Mouse (Mus musculus): ENCODE results near the gene Paip2b. TPM values are rescaled to one million over a fixed set of nuclear protein-coding genes. Genes with fewer than 3 reads are reported as not detected.
"Not testable (repeated sequence)": the region's sequence is repeated elsewhere in the genome, so short reads cannot be mapped to it uniquely, and the experiment has no call there.

Gene Paip2b
- polyA plus RNA-seq, 1 experiment, result 14.4 TPM

DNA sequence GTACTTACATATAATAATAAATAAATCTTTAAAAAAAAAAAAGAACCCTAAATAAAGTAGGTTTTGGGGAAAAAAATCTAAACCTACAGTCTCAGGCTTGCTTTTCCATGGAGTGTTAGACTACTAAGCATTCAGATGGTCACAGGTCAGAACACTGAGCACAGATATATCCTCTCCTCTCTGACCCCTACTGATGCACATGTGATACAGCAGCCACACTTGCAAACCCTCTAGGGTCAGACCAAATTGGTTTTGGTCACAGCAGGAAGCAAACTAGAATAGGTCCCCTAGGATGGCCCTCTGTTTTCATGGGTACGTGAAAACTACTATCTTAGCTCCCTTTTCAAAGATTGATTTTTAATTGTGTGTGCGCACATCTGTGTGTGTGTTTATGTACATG lies 5.3 kb upstream of the Paip2b start:
- Histone ChIP-seq H3K79me2 (ENCODE audit: control insufficient read depth, insufficient read depth) (no peaks in the 10 kb centered on the region), H3ac (ENCODE audit: control insufficient read depth, insufficient read length) (no peak overlapping the region), H3K27me3 (ENCODE audit: control insufficient read depth, insufficient read depth, insufficient read length) (peaks cover 15% of the 10 kb centered on the region), H3K4me2 (ENCODE audit: low read depth) (no peak overlapping the region), H3K36me3 (ENCODE audit: control insufficient read depth, insufficient read depth) (no peaks in the 10 kb centered on the region), H3K4me3 (no peak overlapping the region)
- TF ChIP-seq MYOD1 (IDR thresholded peaks at IDR 0.05; ENCODE audit: control insufficient read depth in 1 of 3, insufficient read length in 2 of 3, low read depth in 2 of 3) (no peak), TCF12 (IDR thresholded peaks at IDR 0.05; ENCODE audit: insufficient read depth, poor library complexity, severe bottlenecking) (no peak), CEBPB (IDR thresholded peaks at IDR 0.05; ENCODE audit: insufficient read depth, poor library complexity, severe bottlenecking) (no peak), REST (IDR thresholded peaks at IDR 0.05; ENCODE audit: insufficient read depth, insufficient read length) (no peak), USF1 (IDR thresholded peaks at IDR 0.05; ENCODE audit: low read depth) (no peak), MYOG (IDR thresholded peaks at IDR 0.05; ENCODE audit: control insufficient read depth in 1 of 3, insufficient read depth in 1 of 3, insufficient read length in 2 of 3, low read depth in 2 of 3) (no peak), MAX (IDR thresholded peaks at IDR 0.05; ENCODE audit: low read depth) (no peak), E2F4 (IDR thresholded peaks at IDR 0.05; ENCODE audit: insufficient read depth) (no peak)

DNA sequence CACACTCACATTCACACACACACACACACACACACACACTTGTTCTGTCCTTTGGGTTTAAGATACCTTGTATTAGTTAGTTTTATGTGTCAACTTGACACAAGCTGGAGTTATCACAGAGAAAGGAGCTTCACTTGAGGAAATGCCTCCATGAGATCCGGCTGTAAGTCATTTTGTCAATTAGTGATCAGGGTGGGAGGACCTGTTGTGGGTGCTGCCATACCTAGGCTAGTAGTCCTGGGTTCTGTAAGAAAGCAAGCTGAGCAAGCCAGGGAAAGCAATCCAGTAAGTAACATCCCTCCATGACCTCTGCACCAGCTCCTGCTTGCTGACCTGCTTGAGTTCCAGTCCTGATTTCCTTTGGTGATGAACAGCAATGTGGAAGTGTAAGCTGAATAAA lies 852 bp upstream of the Paip2b start:
- not testable (repeated sequence) for H3ac ChIP-seq (ENCODE audit: control insufficient read depth, insufficient read length); H3K36me3 ChIP-seq (ENCODE audit: control insufficient read depth, insufficient read depth); H3K27me3 ChIP-seq (ENCODE audit: control insufficient read depth, insufficient read depth, insufficient read length); H3K79me2 ChIP-seq (ENCODE audit: control insufficient read depth, insufficient read depth)
- H3K4me2 ChIP-seq (ENCODE audit: low read depth), result peak overlapping the region; percentile 95
- peak overlapping the region; percentile 43 for H3K4me3 ChIP-seq

DNA sequence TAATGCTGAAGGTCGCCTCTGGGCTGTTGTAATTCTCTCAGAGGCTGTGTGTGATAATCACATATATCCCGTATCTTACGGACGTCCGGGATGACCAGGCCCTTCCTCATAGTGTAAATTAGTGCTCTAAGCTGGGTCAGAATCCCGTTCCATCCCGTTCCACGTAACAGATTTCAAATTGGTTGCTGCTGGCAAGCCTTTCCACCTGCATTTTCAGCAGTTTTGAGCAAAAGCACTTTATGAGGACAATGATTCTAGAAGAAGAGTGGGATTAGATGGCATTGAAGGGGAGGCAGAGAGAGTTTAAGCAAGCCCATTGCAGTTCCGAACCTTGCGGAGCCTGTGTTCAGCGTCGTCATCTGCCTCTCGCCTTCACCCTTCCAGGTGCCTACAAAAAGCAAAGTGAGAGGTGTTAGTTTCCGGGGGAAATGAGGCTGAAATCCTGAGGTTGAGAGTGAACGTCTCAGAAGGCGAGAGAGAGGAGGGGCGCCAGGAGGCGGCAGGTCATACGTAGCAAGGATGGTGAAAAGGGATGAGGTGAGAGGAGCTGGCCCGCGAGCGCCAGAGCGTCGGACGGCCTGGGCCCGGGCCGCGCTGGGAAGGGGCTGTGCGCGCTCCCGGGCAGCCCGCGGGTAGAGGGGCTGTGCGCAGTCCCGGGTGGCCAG lies 468 bp downstream of the Paip2b start:
- Histone ChIP-seq H3K4me3 (peak overlapping the region; percentile 43), H3K27me3 (ENCODE audit: control insufficient read depth, insufficient read depth, insufficient read length) (peaks cover 5% of the 10 kb centered on the region), H3K79me2 (ENCODE audit: control insufficient read depth, insufficient read depth) (no peaks in the 10 kb centered on the region), H3ac (ENCODE audit: control insufficient read depth, insufficient read length) (peak overlapping the region; percentile 58), H3K4me2 (ENCODE audit: low read depth) (peak overlapping the region; percentile 96), H3K36me3 (ENCODE audit: control insufficient read depth, insufficient read depth) (no peaks in the 10 kb centered on the region)
- TF ChIP-seq REST (IDR thresholded peaks at IDR 0.05; ENCODE audit: insufficient read depth, insufficient read length) (no peak), USF1 (IDR thresholded peaks at IDR 0.05; ENCODE audit: low read depth) (no peak), E2F4 (IDR thresholded peaks at IDR 0.05; ENCODE audit: insufficient read depth) (no peak), POLR2A (IDR thresholded peaks at IDR 0.05; ENCODE audit: insufficient read length, low read depth) (no peak), TCF12 (IDR thresholded peaks at IDR 0.05; ENCODE audit: insufficient read depth, poor library complexity, severe bottlenecking) (no peak), SRF (IDR thresholded peaks at IDR 0.05; ENCODE audit: control insufficient read depth, insufficient read length, low read depth) (no peak), POLR2AphosphoS2 (IDR thresholded peaks at IDR 0.05; ENCODE audit: insufficient read length, low read depth) (no peak), MYOD1 (IDR thresholded peaks at IDR 0.05; ENCODE audit: control insufficient read depth in 1 of 3, insufficient read length in 2 of 3, low read depth in 2 of 3) (no peak), TCF3 (IDR thresholded peaks at IDR 0.05; ENCODE audit: insufficient read length, low read depth) (no peak), CEBPB (IDR thresholded peaks at IDR 0.05; ENCODE audit: insufficient read depth, poor library complexity, severe bottlenecking) (no peak), MYOG (IDR thresholded peaks at IDR 0.05; ENCODE audit: control insufficient read depth in 1 of 3, insufficient read depth in 1 of 3, insufficient read length in 2 of 3, low read depth in 2 of 3) (no peak), MAX (IDR thresholded peaks at IDR 0.05; ENCODE audit: low read depth) (no peak)

DNA sequence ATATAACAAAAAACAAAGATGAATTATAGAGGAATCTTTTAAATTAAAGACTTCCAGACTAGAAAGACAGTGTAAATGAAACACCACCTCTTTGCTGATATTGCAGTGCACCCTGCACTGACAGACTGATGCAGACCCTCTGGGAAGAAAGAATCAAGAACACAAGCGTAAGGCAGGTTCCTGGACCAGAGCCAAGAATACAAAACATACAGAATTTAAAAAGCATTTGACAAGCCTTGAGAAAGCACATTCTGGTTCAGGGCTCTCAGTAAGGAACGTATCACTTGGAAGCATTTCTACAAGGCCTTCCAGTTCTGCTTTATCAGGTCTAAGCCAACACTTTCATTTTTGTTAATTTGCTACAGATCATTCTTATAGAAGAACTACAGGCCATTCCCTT lies 9.7 kb downstream of the Paip2b start:
- H3ac ChIP-seq (ENCODE audit: control insufficient read depth, insufficient read length), result no peak overlapping the region
- no peak overlapping the region for H3K4me3 ChIP-seq
- H3K27me3 ChIP-seq (ENCODE audit: control insufficient read depth, insufficient read depth, insufficient read length), result no peaks in the 10 kb centered on the region
- peaks cover 6% of the 10 kb centered on the region for H3K36me3 ChIP-seq (ENCODE audit: control insufficient read depth, insufficient read depth)
- H3K4me2 ChIP-seq (ENCODE audit: low read depth), result no peak overlapping the region
- no peaks in the 10 kb centered on the region for H3K79me2 ChIP-seq (ENCODE audit: control insufficient read depth, insufficient read depth)
- TF ChIP-seq POLR2A (IDR thresholded peaks at IDR 0.05; ENCODE audit: insufficient read length, low read depth) (no peak), TCF3 (IDR thresholded peaks at IDR 0.05; ENCODE audit: insufficient read length, low read depth) (no peak), TCF12 (IDR thresholded peaks at IDR 0.05; ENCODE audit: insufficient read depth, poor library complexity, severe bottlenecking) (no peak), POLR2AphosphoS2 (IDR thresholded peaks at IDR 0.05; ENCODE audit: insufficient read length, low read depth) (no peak), REST (IDR thresholded peaks at IDR 0.05; ENCODE audit: insufficient read depth, insufficient read length) (no peak), CEBPB (IDR thresholded peaks at IDR 0.05; ENCODE audit: insufficient read depth, poor library complexity, severe bottlenecking) (no peak), MYOD1 (IDR thresholded peaks at IDR 0.05; ENCODE audit: control insufficient read depth in 1 of 3, insufficient read length in 2 of 3, low read depth in 2 of 3) (no peak), SRF (IDR thresholded peaks at IDR 0.05; ENCODE audit: control insufficient read depth, insufficient read length, low read depth) (no peak), MYOG (IDR thresholded peaks at IDR 0.05; ENCODE audit: control insufficient read depth in 1 of 3, insufficient read depth in 1 of 3, insufficient read length in 2 of 3, low read depth in 2 of 3) (no peak), USF1 (IDR thresholded peaks at IDR 0.05; ENCODE audit: low read depth) (no peak), MAX (IDR thresholded peaks at IDR 0.05; ENCODE audit: low read depth) (no peak), E2F4 (IDR thresholded peaks at IDR 0.05; ENCODE audit: insufficient read depth) (no peak)

DNA sequence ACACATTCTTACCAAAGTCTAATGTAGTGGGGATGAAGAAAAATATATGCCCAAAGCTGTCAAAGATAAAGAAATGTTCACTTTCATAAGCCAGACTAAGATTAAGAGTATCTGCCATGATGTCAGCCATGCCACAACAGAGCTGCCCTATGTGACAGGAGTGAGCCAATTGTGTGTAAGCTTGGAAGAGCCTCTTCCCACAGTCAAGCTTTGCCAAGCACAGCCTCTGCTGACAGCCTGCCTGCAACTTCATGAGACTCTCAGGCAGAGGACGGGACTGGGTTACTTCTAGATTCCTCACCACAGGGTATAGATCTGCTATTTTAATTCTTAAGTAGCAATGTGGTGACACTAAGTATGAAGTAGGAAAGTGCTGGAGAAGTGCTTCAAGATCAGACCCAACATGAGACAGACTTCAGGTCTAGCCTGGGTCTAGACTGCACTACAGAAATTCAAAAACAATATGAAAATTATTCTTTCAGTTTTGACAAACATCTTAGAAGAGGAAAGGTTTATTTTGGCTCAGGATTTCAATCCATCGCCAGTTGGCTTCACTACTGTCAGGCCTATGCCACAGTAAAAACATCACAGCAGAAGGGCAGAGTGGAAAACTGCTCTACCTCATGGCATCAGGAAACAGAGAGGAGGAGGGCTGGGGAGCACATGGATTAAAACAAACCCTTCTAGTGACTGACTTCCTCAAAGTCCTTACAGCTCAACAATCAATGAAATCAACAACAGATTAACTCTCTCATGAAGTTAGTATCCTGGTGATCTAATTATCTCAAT lies 10.6 kb downstream of the Paip2b start:
- H3K27me3 ChIP-seq (ENCODE audit: control insufficient read depth, insufficient read depth, insufficient read length), result no peaks in the 10 kb centered on the region

More for the DNA sequence above, 10.6 kb downstream of the Paip2b start:
- Histone ChIP-seq H3K4me2 (ENCODE audit: low read depth) (no peak overlapping the region), H3ac (ENCODE audit: control insufficient read depth, insufficient read length) (no peak overlapping the region), H3K79me2 (ENCODE audit: control insufficient read depth, insufficient read depth) (no peaks in the 10 kb centered on the region), H3K4me3 (no peak overlapping the region), H3K36me3 (ENCODE audit: control insufficient read depth, insufficient read depth) (peaks cover 6% of the 10 kb centered on the region)
- TF ChIP-seq MYOG (IDR thresholded peaks at IDR 0.05; ENCODE audit: control insufficient read depth in 1 of 3, insufficient read depth in 1 of 3, insufficient read length in 2 of 3, low read depth in 2 of 3) (no peak), REST (IDR thresholded peaks at IDR 0.05; ENCODE audit: insufficient read depth, insufficient read length) (no peak), CEBPB (IDR thresholded peaks at IDR 0.05; ENCODE audit: insufficient read depth, poor library complexity, severe bottlenecking) (no peak), MAX (IDR thresholded peaks at IDR 0.05; ENCODE audit: low read depth) (no peak), POLR2AphosphoS2 (IDR thresholded peaks at IDR 0.05; ENCODE audit: insufficient read length, low read depth) (no peak), TCF3 (IDR thresholded peaks at IDR 0.05; ENCODE audit: insufficient read length, low read depth) (no peak), POLR2A (IDR thresholded peaks at IDR 0.05; ENCODE audit: insufficient read length, low read depth) (no peak), USF1 (IDR thresholded peaks at IDR 0.05; ENCODE audit: low read depth) (no peak), TCF12 (IDR thresholded peaks at IDR 0.05; ENCODE audit: insufficient read depth, poor library complexity, severe bottlenecking) (no peak), E2F4 (IDR thresholded peaks at IDR 0.05; ENCODE audit: insufficient read depth) (no peak), SRF (IDR thresholded peaks at IDR 0.05; ENCODE audit: control insufficient read depth, insufficient read length, low read depth) (no peak), MYOD1 (IDR thresholded peaks at IDR 0.05; ENCODE audit: control insufficient read depth in 1 of 3, insufficient read length in 2 of 3, low read depth in 2 of 3) (no peak)

All from myocyte (in vitro differentiated cells).